In genomic region chr14:43987404-43987803, GRCm38 (mm10) we compare ENCODE assay signal across 9 mouse cellular contexts. TPM values are rescaled to one million over a fixed set of nuclear protein-coding genes. Genes with fewer than 3 reads are reported as not detected.
A peak's percentile ranks its signal among the peaks of the same experiment; 100 is the strongest.
DNase-seq lines count a peak whose midpoint lies in the region; ATAC-seq and TF ChIP-seq lines count a peak whose summit lies in the region.
"Not testable (repeated sequence)": the region's sequence is repeated elsewhere in the genome, so short reads cannot be mapped to it uniquely, and the experiment has no call there.
"Had no signal": no experiment of that assay in that cellular context is flagged by ENCODE, and none has a peak within 500 bp of the region (broad histone marks: within the 10 kb centered on the region; RNA-seq: fewer than 3 reads in every experiment).

No protein-coding gene starts in this region.

- peak; percentile 76 for TF ChIP-seq CTCF in intestine, postnatal 0 days (IDR thresholded peaks at IDR 0.05; ENCODE audit: low read depth)

- H3K4me1 ChIP-seq in intestine, postnatal 0 days (replicated peaks; ENCODE audit: control insufficient read depth, insufficient read depth, low read length) = not testable (repeated sequence)

- H3K36me3 ChIP-seq in intestine, postnatal 0 days (ENCODE audit: control insufficient read depth, insufficient read depth) = not testable (repeated sequence)

- H3K27me3 ChIP-seq in intestine, postnatal 0 days (replicated peaks; ENCODE audit: control insufficient read depth, insufficient read depth, low read length) = not testable (repeated sequence)

- not testable (repeated sequence) for H3K27ac ChIP-seq in intestine, postnatal 0 days (ENCODE audit: low read depth, low read length)

- ATAC-seq in intestine, postnatal 0 days = 0 out of 2 replicates have a peak, but pooled peaks have one; percentile 19

- not testable (repeated sequence) for H3K9ac ChIP-seq in intestine, postnatal 0 days (ENCODE audit: low read depth, low read length)

- H3K4me2 ChIP-seq in intestine, postnatal 0 days (replicated peaks; ENCODE audit: low read depth) = not testable (repeated sequence)

- DNase-seq in adrenal gland, adult 2 months = peak; percentile 52
- DNase-seq in embryo, embryonic 10.5 days (ENCODE audit: low spot score) = peak; percentile 80
- peak; percentile 41 to 58 for DNase-seq in gastrocnemius, postnatal 36 days
- peak; percentile 40 to 82 for DNase-seq in left cerebral cortex, postnatal 10 days (ENCODE audit: extremely low spot score in 1 of 2, low spot score in 2 of 2)
- peak; percentile 71 for DNase-seq in mesoderm, embryonic 11.5 days (ENCODE audit: low read depth, low spot score)
- peak; percentile 56 for DNase-seq in right cerebral cortex, postnatal 25 days
- DNase-seq in urinary bladder, postnatal 36 days (ENCODE audit: low spot score in 2 of 2) = peak; percentile 60 to 72

- not testable (repeated sequence) for H3K4me3 ChIP-seq in intestine, postnatal 0 days (ENCODE audit: low read depth, low read length)

- 15% methylated on average over 5 of the region's 5 CpGs for WGBS in intestine, postnatal 0 days

- H3K9me3 ChIP-seq in intestine, postnatal 0 days (ENCODE audit: control insufficient read depth) = not testable (repeated sequence)

- intact Hi-C loops in gastrocnemius, postnatal 36 days (cut with DNase I) = loop anchor here (10.0 kb wide), 1 partner anchor 63 kb away; the partner anchor contains the start of genes Ear10 and Gm8113
- intact Hi-C loops in left cerebral cortex, postnatal 10 days (cut with DNase I) = not testable (repeated sequence)

RNA-seq across cellular contexts. Expression of gene Ang6, which starts 14.7 kb away (rescaled TPM):
- not detected for total RNA-seq in adrenal gland, adult 2 months (2021)
- polyA plus RNA-seq in adrenal gland, adult 2 months (2012; rRNA removed) = not detected in 2 replicates
- not detected for total RNA-seq in gastrocnemius, postnatal 36 days (2021)
- polyA plus RNA-seq in intestine, postnatal 0 days (2015; fragmentation: Nextera tagmentation; extraction: Ambion mirVana) = not detected in 2 replicates
- total RNA-seq in left cerebral cortex, postnatal 10 days (2021) = not detected
- polyA plus RNA-seq: heart, embryonic 13.5 days had no signal

RNA-seq across cellular contexts. Expression of gene Ang5, which starts 30.5 kb away (rescaled TPM):
- not detected for total RNA-seq in adrenal gland, adult 2 months (2021)
- polyA plus RNA-seq in adrenal gland, adult 2 months (2012; rRNA removed) = not detected in 2 replicates
- total RNA-seq in gastrocnemius, postnatal 36 days (2021) = not detected
- polyA plus RNA-seq in intestine, postnatal 0 days (2015; fragmentation: Nextera tagmentation; extraction: Ambion mirVana) = not detected in 2 replicates
- not detected for total RNA-seq in left cerebral cortex, postnatal 10 days (2021)
- polyA plus RNA-seq: heart, embryonic 13.5 days had no signal
